ENCODE assay signal across 7 mouse cellular contexts in the genomic region with DNA sequence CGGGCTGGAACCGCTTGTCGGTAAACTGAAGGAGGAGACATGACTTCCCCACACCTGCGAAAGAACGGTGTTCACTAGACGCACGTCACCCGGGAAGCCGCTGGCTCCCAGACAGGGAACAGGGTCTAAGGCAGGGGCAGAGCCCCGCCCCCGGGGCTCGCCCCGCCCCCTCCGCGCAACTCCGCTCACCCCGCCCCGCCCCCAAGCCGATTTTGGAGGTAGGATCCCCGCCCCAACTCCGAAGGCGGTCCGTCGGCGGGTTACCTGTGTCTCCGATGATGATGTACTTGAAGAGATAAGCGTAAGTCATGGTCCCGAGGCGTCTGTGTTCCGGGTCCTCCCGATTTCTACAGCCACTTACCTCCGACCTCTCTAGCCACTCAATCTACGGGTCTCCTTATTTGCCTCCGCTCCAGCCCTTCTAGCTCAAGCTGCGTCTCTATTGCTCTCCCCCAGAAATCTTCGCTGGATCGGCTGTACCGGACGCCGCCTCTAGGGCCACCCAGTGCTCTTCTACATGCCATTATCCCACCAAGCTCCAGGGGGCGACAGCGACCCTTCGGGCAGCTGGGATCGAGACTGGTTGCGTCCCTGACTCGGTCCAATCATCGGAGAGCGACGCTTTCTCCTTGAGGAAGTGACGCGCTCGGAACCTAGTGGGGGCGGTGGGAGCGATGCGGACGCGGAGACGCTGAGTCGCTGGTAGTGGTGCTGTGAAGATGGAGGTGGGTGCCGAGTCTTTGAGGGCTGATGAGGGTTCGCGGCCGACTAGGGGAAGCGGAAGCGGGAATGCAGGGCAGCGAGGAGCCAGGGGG. TPM values are rescaled to one million over a fixed set of nuclear protein-coding genes. Genes with fewer than 3 reads are reported as not detected.
DNase-seq lines count a peak whose midpoint lies in the region; ATAC-seq lines count a peak whose summit lies in the region.

TSS of gene Tox4 (plus strand) at position 215 of the 815 bp plus-strand sequence.
TSS of gene Rab2b (minus strand) at position 614 of the 815 bp plus-strand sequence.

- 0 out of 2 replicates have a peak, but pooled peaks cover 3% of the 10 kb centered on the region for H3K4me1 ChIP-seq in intestine, embryonic 15.5 days (replicated peaks)
- peaks cover 20% of the 10 kb centered on the region for H3K4me1 ChIP-seq in midbrain, embryonic 10.5 days

- peak; percentile 99 for ATAC-seq in intestine, embryonic 15.5 days

- H3K9me3 ChIP-seq in intestine, embryonic 15.5 days: no peaks in the 10 kb centered on the region
- H3K9me3 ChIP-seq in midbrain, embryonic 10.5 days (replicated peaks): no peaks in the 10 kb centered on the region

- H3K4me2 ChIP-seq in intestine, embryonic 15.5 days (replicated peaks): peak within 1 kb of the TSS; percentile 67

- peak; percentile 99 for DNase-seq in adrenal gland, adult 2 months
- peak; percentile 98 for DNase-seq in embryo, embryonic 11.5 days (ENCODE audit: low read depth, low spot score)
- DNase-seq in gastrocnemius, postnatal 36 days: peak; percentile 97
- peak; percentile 99 to 100 for DNase-seq in left cerebral cortex, postnatal 25 days (ENCODE audit: low spot score in 2 of 2)
- DNase-seq in midbrain, embryonic 10.5 days (ENCODE audit: low spot score): peak; percentile 99
- peak; percentile 97 for DNase-seq in right cerebral cortex, postnatal 4 days

- intact Hi-C loops in gastrocnemius, postnatal 36 days (cut with DNase I): loop anchor here (2.0 kb wide), 1 partner anchor 22 kb away; the partner anchor contains the start of gene Chd8
- intact Hi-C loops in left cerebral cortex, postnatal 25 days (cut with DNase I): loop anchor here (1.0 to 2.0 kb wide), 3 partner anchors 22 to 54 kb away; partner anchors contain the start of genes Chd8 and Mettl3

- under 1% methylated on average over 62 of the region's 66 CpGs for WGBS in intestine, embryonic 15.5 days
- under 1% methylated on average over 66 of the region's 66 CpGs for WGBS in midbrain, embryonic 10.5 days

- H3K4me3 ChIP-seq in intestine, embryonic 15.5 days (replicated peaks): peak within 1 kb of the TSS; percentile 77
- peak within 1 kb of the TSS; percentile 92 for H3K4me3 ChIP-seq in midbrain, embryonic 10.5 days

- H3K9ac ChIP-seq in intestine, embryonic 15.5 days: peak within 1 kb of the TSS; percentile 87

- H3K27ac ChIP-seq in intestine, embryonic 15.5 days: peak within 1 kb of the TSS; percentile 89
- H3K27ac ChIP-seq in midbrain, embryonic 10.5 days (replicated peaks): peak within 1 kb of the TSS; percentile 88

- H3K36me3 ChIP-seq in intestine, embryonic 15.5 days: no peaks in the 10 kb centered on the region
- peaks cover 18% of the 10 kb centered on the region for H3K36me3 ChIP-seq in midbrain, embryonic 10.5 days

- H3K27me3 ChIP-seq in intestine, embryonic 15.5 days (replicated peaks): no peaks in the 10 kb centered on the region
- no peaks in the 10 kb centered on the region for H3K27me3 ChIP-seq in midbrain, embryonic 10.5 days (ENCODE audit: low read depth, poor library complexity, severe bottlenecking)

RNA-seq across cellular contexts. Expression of gene Tox4, which starts in this region (rescaled TPM):
- total RNA-seq in adrenal gland, adult 2 months (2021): 10 to 100 TPM; 51.4 to 58.2 TPM
- 20.2 and 26.3 TPM in 2 replicates for polyA plus RNA-seq in adrenal gland, adult 2 months (2012; rRNA removed)
- total RNA-seq in gastrocnemius, postnatal 36 days (2021): 10 to 100 TPM; 43.5 to 46.1 TPM
- 36.0 and 36.1 TPM in 2 replicates for polyA plus RNA-seq in intestine, embryonic 15.5 days (2015; fragmentation: Nextera tagmentation; extraction: Ambion mirVana)
- total RNA-seq in left cerebral cortex, postnatal 25 days (2021): 10 to 100 TPM; 65.5 to 66.8 TPM
- polyA plus RNA-seq in midbrain, embryonic 10.5 days (2016; fragmentation: Nextera tagmentation; extraction: Ambion mirVana): 50.1 and 56.1 TPM in 2 replicates

RNA-seq across cellular contexts. Expression of gene Rab2b, which starts in this region (rescaled TPM):
- 10 to 100 TPM; 39.1 to 48.7 TPM for total RNA-seq in adrenal gland, adult 2 months (2021)
- polyA plus RNA-seq in adrenal gland, adult 2 months (2012; rRNA removed): 10.7 and 12.4 TPM in 2 replicates
- 1 to 10 TPM; 2.0 to 3.0 TPM for total RNA-seq in gastrocnemius, postnatal 36 days (2021)
- 13.7 and 16.0 TPM in 2 replicates for polyA plus RNA-seq in intestine, embryonic 15.5 days (2015; fragmentation: Nextera tagmentation; extraction: Ambion mirVana)
- 10 to 100 TPM; 30.9 to 32.4 TPM for total RNA-seq in left cerebral cortex, postnatal 25 days (2021)
- 27.5 and 39.0 TPM in 2 replicates for polyA plus RNA-seq in midbrain, embryonic 10.5 days (2016; fragmentation: Nextera tagmentation; extraction: Ambion mirVana)

Comparison
In these comparisons a context has a peak if more than half of its experiments do, and no peak if none do; other contexts are left out.
1. Peak in every context shown above with its lines: DNase-seq, ATAC-seq, H3K4me3 ChIP-seq and H3K27ac ChIP-seq.
2. RNA of gene Rab2b (total RNA-seq): 39.1 to 48.7 TPM in adrenal gland, adult 2 months and 30.9 to 32.4 TPM in left cerebral cortex, postnatal 25 days; 2.0 to 3.0 TPM in gastrocnemius, postnatal 36 days; every median in the first group is over 4 times any median in the second.